Mouse (Mus musculus): ENCODE results near the gene Gucy2c.

Gucy2c gene

GRCm38 (mm10) chr6:136745586-136745985, 36.0 kb downstream of the Gucy2c start:
- in situ Hi-C loops (cut with MboI, MseI), result loop anchor here in 1 of 2 experiments (5.0 kb wide), 1 partner anchor 92 kb away; the partner anchor contains the start of gene Smco3

- in situ Hi-C loops (cut with MboI, MseI), result no loop called here
Measured at GRCm38 (mm10) chr6:136743729-136744128, 37.8 kb downstream of the Gucy2c start.

- in situ Hi-C loops (cut with MboI, MseI), result no loop called here
Measured at GRCm38 (mm10) chr6:136742352-136743118, 39.0 kb downstream of the Gucy2c start.

GRCm38 (mm10) chr6:136741281-136741680, 40.3 kb downstream of the Gucy2c start:
- in situ Hi-C loops (cut with MboI, MseI), result no loop called here

- in situ Hi-C loops (cut with MboI, MseI), result no loop called here
Measured at GRCm38 (mm10) chr6:136735766-136736165, 45.8 kb downstream of the Gucy2c start.

- in situ Hi-C loops (cut with MboI, MseI), result no loop called here
Measured at GRCm38 (mm10) chr6:136728144-136728543, 53.4 kb downstream of the Gucy2c start.

GRCm38 (mm10) chr6:136723171-136723570, 58.4 kb downstream of the Gucy2c start:
- in situ Hi-C loops (cut with MboI, MseI), result no loop called here

GRCm38 (mm10) chr6:136722565-136722964, 59.0 kb downstream of the Gucy2c start:
- in situ Hi-C loops (cut with MboI, MseI), result no loop called here

- in situ Hi-C loops (cut with MboI, MseI), result no loop called here
Measured at GRCm38 (mm10) chr6:136721925-136722324, 59.6 kb downstream of the Gucy2c start.

GRCm38 (mm10) chr6:136720436-136720835, 61.1 kb downstream of the Gucy2c start:
- in situ Hi-C loops (cut with MboI, MseI), result no loop called here

GRCm38 (mm10) chr6:136715881-136716431, 65.6 kb downstream of the Gucy2c start:
- in situ Hi-C loops (cut with MboI, MseI), result no loop called here

GRCm38 (mm10) chr6:136714097-136714496, 67.5 kb downstream of the Gucy2c start:
- in situ Hi-C loops (cut with MboI, MseI), result no loop called here

GRCm38 (mm10) chr6:136710408-136710807, 71.2 kb downstream of the Gucy2c start:
- in situ Hi-C loops (cut with MboI, MseI), result no loop called here

- in situ Hi-C loops (cut with MboI, MseI), result no loop called here
Measured at GRCm38 (mm10) chr6:136708597-136708996, 73.0 kb downstream of the Gucy2c start.

- in situ Hi-C loops (cut with MboI, MseI), result no loop called here
Measured at GRCm38 (mm10) chr6:136701878-136702277, 79.7 kb downstream of the Gucy2c start.

- in situ Hi-C loops (cut with MboI, MseI), result no loop called here
Measured at GRCm38 (mm10) chr6:136701185-136701584, 80.4 kb downstream of the Gucy2c start.

GRCm38 (mm10) chr6:136691314-136691713, 90.3 kb downstream of the Gucy2c start:
- in situ Hi-C loops (cut with MboI, MseI), result no loop called here

GRCm38 (mm10) chr6:136690527-136690926, 91.0 kb downstream of the Gucy2c start:
- in situ Hi-C loops (cut with MboI, MseI), result no loop called here

GRCm38 (mm10) chr6:136689790-136690413, 91.7 kb downstream of the Gucy2c start:
- in situ Hi-C loops (cut with MboI, MseI), result no loop called here

GRCm38 (mm10) chr6:136685433-136685832, 96.1 kb downstream of the Gucy2c start:
- in situ Hi-C loops (cut with MboI, MseI), result no loop called here

- in situ Hi-C loops (cut with MboI, MseI), result no loop called here
Measured at GRCm38 (mm10) chr6:136683410-136684334, 97.9 kb downstream of the Gucy2c start.

- in situ Hi-C loops (cut with MboI, MseI), result no loop called here
Measured at GRCm38 (mm10) chr6:136679381-136679780, 102.2 kb downstream of the Gucy2c start.
